Mouse (Mus musculus): ENCODE measurements around the gene Zcchc14.

Gene Zcchc14

GRCm38 (mm10) chr8:121552506-121552905 lies 100.2 kb downstream of the Zcchc14 start:
- DNase-seq (ENCODE audit: low spot score in 2 of 2): no peak

DNA sequence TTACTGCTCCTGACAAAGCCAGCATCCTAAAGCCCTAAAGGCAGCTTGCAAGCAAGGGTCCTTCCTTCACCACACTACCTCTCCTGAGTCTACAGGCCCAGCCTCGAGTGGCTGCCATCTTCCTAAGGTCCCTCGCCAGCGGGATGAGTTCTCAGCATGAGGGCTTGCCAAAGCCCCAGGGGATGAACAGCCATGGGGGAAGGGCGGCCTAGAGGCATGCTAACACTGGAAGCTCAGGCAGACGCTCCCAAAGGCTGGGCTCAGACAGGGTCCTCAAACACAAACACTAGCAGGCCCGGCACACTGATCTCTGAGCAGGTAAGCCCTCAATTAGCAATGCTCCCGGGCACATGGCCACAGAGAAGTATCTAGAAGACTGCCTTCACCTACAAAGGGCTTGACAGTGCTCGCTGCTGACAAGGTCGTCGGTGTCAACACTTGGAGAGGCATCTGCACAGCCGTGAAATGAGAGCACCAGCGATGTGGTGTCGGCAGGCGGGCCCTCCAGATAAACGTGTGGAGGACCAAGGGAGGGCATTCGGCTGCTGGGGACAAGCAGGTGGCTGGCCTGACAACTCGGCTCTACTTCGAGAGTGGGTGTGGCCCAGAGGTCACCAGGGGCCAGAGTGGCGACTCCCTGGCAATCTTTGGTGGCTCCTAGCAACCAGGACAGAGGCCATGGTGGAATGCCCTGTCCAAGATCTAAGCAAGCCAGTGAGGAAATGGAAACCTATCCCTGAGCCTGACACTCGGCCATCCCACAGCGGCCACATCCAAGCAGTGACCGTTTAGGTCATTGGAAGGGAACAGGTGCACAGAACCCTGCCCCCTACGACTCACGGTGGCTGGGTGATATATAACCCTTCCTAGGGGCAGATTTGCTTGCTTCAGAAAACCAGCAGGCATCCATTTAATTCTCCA lies 101.4 kb downstream of the Zcchc14 start:
- DNase-seq (ENCODE audit: low spot score in 2 of 2): no peak

DNA sequence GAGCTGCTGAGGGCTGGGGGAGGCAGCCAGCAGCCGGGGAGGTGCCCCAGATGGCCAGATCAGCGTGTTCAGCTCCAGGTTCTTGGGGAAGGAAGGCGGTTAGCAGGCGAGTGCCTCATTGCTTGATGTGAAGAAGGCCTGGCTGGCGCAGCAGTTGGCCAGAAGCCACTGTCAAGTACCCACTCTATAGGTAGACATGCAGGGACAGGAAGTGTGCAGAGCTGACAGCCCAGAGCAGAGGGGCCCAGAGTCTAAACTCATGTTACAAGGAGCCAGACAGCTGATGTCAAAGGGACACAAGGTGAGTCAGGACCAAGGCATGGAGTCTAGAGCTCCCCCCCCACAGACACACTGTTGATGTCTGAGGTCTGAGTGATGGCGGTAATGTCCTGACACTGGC lies 102.6 kb downstream of the Zcchc14 start:
- DNase-seq (ENCODE audit: low spot score in 2 of 2): no peak

Measured in natural killer cell, adult 2 months (primary cell).